Mouse (Mus musculus): Measurements from ENCODE around the gene Uevld.

DNA sequence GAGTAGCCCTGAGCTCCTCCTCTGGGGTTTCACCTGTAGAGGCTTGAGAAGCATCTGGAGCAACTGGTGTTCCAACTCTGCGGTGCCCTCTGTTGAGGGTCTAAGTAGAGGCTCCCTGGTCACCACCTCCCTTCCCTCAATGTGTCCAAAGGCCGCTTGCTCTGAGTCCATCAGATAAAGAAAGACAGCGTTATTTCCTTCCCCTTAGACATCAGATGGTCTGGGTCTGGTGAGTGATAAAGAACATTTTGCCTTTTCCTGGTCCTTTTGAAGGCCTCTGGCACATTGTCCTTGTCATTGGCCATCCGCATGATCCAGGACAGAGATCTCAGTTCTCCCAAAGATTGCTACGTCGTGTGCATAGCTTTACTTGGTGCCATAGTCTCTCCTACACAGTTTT is 81.1 kb downstream of the Uevld start:
- TF ChIP-seq POLR2A (IDR thresholded peaks at IDR 0.05; ENCODE audit: low read depth, low read length) = no peak
- TF ChIP-seq CTCF (conservative IDR thresholded peaks at IDR 0.05; ENCODE audit: insufficient read depth, insufficient read length, low read depth, low read length) = no peak
